Mouse (Mus musculus) urinary bladder, postnatal 14 days (tissue): Measurements from ENCODE around the gene Klre1.

Experiments used
- DNase-seq: peaks from one replicate; pipeline ENCODE4 v3.0.0; 2021; ENCODE audit warnings: low spot score

The Klre1 gene

DNA sequence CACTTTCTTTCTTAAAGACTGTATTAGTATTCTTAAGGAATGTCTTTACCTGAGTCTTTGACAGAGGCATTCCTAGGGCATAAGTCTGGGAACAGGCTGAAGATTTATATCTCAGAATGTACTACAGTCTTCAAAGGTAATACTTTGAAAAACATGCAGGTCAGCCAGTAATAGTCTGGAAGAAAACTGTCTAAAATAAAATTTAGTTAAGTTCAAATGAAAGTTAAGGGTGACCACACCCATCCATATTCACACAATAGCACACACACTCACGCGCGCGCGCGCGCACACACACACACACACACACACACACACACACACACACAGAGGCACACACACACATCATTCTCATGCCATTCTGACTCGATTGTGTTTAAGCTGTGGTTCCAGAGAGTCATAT is at the start of gene Klre1:
Gene Klre1, plus strand, starts transcription at position 301 of the 400 bp plus-strand sequence.
- DNase-seq: no peak

DNA sequence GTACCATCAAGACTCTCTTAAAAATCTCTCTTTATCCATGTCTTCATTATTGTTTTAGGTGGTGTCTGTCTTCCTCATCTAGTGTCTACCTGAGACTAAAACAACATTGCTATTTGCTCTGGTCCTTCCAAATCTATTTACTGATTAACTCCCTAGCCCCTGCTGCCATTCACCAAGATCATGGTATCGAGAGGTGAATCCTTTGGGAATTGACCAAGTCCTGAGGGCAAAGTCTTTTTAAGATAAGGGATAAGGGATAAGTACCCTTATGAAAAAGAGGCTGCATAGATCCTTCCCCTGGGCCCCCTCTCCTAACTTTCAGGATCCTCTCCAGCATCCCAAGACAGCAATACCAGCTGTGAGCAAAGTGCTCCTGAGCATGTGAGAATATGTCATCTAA is 48.1 kb upstream of the Klre1 start:
- DNase-seq: no peak

DNA sequence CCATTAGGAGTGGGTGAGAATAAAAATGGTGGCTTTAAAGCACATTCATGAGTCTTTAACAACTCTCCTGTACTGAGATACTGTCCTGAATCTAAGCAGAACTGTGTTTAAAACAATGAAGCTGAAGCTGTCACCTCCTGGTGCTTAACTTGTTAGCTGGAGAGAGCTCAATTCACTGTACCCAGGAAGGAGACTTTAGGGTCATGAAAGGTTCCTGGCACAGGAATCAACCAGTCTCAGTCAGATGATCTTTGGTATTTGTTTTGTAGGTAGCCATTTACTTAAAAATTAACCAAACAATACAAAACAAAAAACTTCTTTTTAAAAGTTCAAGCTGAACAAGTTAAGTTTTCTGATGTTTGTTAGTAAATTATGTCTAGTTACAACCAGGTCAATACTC is 47.4 kb upstream of the Klre1 start:
- DNase-seq: no peak

DNA sequence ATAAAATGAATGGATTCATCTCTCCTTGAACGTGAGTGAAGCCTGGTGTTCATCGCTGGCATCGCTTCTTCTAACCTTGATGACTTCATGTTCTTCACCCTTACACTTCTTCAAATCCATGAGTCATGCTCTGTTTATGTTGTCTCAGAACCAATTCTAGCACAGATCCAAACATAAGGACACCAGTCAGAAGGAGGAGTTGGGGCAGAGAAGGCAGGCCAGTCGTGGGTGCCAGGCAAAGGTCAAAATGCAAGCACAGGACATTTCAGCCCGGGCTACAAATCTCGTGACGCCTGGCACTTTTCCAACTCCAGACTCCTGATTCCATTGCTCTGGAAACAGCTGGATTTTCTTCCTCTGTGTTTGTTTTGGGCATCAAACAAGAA is 45.2 kb upstream of the Klre1 start:
- DNase-seq: peak; percentile 67

DNA sequence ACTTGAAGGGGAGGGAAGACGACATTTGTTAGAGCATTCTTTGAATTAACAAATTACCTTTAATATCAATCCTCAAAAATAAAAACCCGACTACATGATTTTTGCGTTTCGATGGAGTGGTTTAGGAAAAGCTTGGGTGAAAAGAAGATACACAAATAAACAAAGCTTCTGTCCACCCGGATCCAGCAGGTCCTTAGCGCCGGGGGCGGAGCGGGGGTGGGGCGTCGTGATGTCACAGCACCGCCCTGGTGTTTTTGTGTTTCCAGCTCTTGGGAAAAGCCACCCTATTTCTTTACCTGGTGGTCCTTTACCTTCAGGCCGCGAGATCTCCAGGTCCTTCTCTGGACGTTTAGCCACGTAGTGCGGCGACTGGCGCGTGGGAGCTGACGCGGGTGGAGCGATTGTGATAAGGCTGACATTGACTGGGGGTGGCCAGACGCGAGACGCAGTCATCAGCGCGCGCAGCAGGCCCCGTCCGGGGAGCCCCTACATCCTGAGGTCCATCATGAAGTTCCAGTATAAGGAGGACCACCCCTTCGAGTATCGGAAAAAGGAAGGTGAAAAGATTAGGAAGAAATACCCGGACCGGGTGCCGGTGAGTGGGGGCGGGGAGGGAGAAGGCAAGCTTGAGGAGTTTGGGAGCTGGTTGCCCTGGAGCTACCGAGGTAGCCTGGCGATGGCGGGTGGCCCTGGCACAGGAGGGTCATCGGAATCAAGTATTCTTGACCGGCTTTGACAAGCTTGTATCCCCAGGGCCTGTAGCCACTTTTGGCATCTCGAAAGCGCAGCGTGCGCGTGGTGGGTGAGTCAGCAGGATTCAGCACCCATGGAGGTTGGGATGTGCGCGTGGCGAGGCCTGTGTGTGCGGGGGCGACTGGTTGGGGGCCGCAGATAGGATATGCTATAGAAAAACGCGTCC is 44.5 kb upstream of the Klre1 start, which contains the start of gene Gabarapl1:
Gene Gabarapl1, plus strand, starts transcription at position 219 of the 919 bp plus-strand sequence.
- DNase-seq: peak; percentile 82

DNA sequence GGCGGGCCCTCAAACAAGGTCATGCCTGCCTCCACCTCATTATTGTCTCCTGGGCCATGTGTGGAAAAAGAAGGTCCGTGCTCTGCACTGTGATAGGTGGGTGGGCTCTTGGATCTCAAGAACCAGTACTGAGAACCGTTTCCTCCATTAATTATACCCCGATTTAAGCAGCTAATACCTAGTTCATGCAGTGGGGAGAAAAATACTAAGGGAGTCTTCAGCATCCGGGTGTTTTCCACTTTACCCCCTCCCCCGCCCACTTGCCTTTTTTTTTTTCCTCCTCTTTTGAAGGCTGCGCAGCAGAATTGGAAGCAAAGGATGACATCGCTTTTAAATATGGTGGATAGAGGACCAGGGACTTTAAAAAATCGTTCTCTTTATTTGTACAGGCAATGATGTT is 43.6 kb upstream of the Klre1 start:
- DNase-seq: no peak

DNA sequence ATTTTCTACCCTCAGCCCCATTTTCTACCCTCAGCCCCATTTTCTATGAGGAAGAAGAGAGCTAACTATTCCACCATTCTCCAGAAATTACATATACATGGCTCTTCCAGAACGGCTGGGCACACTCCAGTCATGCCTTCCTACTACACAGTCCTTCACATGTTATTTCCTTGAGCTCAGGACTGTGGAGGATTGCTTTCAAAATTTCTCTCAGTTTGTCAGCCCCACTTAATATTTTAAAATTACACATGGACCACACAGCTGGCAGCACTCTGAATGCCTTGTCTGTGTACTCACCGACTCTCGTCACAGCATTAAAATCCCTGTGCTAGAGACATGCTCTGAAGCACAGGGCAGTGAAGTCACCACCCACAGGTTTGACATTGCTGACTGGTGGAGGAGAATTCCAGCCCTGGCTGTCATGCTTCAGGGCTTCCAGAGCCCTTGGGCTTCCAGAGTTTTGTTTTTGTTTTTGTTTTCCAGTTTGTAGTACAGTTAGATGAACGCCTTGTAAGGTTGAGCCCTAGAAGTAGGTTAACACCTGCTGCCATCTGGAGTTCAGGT is 43.0 kb upstream of the Klre1 start:
- DNase-seq: no peak

DNA sequence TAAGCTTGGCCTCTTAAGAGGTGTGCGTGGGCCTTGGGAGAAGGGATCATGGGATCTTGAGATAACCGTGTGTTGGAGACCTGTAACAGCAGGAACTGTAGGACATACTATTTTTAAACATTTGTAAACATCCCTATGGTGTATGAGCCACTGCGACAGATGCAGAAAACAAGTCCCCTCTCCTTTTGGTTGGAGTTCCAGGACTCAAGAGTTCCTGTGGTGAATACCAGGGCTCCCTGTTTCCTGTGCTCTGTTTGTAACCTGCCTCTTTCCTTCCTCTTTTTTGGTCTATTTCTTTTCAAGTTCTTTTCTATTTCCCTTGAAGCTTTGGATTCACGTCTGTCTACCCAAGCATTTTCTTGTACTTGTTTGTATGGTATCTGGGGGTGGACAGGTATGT is 42.0 kb upstream of the Klre1 start:
- no peak for DNase-seq

DNA sequence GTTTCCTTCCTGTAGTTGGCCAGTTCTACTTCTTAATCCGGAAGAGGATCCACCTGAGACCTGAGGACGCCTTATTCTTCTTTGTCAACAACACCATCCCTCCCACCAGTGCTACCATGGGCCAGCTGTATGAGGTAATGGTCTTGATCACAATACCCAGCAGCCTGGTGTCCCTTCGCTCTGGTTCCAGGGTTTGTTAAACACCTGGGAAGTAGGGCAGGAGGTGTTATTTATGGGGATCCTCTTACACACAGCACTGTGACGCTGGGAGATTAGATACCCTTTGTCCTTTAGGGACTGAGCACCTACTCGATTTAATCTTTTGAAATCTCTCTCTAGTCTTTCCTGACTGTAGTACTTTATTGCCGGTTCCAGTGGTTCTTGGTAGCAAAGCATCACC is 39.1 kb upstream of the Klre1 start:
- no peak for DNase-seq

DNA sequence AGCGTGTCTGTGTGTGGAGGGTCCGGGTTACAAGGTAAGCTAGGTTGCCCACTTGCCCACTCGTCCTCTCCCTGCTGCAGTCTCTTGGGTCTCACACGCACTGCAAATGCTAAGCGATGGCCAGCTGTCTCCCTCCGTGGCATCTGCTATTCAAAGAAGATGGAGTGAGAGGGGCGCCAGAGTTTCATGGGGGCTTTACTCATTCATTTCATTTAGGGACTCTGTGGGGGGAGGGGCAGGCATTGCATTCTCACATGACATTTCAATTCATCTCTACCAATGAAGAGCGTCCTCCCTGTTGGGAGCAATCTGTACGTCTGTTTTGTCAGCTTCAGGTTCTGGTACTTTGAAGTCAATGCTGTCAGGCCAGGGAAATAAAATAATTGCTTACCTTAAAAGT is 35.8 kb upstream of the Klre1 start:
- no peak for DNase-seq

DNA sequence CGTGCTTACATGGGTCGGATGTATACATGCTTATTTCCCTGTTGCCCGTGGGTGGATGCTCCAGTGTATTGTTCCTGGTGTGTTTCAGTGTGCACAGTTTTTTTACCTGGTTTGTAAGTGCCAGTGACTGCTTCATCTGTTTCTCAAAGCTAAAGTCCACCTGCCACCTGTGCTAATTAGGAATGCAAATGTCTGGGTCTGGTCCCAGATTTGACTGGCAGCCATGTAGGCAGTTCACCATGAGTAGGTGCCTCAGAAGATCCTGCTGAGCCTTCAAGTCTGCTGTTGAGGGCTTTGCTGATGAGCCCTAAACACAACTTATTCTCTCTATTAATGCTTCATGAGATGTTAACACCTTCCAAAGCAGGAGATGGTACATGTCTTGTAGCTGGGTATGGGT is 35.2 kb upstream of the Klre1 start:
- no peak for DNase-seq

DNA sequence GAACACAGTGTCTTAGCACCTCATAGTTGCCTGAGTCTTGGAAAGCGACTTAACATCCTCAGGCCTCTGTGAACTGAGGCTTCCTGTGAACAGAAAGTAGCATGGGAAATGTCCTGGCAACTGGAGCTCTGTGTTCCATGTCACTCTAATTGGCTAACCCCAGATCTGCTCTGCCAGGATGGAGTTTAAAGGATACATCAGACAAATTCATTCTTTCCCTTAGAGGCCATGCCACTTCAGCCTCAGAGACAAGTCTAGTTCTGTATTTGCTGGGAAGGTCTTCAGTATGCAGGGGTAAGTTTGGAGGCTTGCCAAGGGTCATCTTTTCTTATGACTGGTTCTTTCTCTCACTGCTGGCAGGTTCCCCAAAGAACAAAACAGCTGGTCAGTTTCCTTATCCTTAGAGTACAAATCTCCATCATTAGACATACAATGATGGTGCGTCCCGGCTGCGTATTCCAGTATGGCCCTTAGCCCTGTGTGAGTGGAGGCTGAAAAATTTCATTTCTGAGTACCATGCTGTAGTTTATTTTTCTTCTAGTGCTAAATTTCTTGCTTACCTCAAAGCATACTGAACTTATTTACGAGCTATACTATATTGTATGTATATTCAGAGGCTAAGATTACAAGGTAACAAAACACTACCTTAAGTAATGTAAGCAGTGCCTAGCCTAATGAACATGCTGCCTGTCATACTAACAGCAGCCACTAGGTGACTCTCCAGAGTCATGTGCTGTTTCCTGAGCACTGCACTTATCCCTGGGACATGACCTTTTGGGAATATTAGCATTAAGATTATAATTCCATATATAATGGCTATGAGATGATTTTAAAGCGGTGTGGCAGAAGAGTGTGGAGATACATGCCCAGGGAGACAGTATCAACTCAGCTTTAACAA is 33.7 kb upstream of the Klre1 start:
- DNase-seq: peak; percentile 69

DNA sequence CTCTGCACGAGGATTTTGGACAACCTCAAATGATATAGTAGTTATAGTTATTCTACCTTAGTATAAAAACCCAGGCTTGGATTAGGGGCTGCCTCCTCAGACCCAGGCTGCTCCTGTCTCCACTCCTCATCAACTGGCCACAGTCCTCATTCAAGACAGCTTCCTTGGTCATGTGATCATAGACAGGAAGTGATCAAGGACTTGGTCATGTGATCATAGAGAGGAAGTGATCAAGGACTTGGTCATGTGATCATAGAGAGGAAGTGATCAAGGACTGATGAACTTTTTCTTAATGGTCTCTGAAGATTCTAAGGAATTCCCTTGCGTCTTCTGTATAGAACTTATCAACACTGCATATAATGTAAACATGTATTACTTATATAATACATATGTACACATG is 30.4 kb upstream of the Klre1 start:
- no peak for DNase-seq

DNA sequence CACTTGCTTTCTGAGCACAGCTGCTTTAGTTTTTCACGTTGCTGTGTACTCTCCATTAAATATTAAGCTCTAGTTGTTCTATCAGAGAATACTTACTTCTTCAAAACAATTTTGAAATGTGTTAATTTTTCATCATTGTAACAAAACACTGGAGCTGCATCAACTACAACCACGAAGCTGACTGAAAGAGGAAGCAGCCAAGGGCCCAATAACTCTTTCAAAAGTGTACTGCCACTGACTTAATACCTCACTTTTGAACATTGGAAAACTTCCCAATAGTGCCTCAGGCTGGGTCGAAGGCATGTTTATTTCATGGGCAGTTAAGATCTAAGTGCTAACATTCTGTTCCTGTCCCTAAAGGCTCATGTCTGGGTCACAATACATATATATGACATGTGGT is 29.7 kb upstream of the Klre1 start:
- DNase-seq: no peak

DNA sequence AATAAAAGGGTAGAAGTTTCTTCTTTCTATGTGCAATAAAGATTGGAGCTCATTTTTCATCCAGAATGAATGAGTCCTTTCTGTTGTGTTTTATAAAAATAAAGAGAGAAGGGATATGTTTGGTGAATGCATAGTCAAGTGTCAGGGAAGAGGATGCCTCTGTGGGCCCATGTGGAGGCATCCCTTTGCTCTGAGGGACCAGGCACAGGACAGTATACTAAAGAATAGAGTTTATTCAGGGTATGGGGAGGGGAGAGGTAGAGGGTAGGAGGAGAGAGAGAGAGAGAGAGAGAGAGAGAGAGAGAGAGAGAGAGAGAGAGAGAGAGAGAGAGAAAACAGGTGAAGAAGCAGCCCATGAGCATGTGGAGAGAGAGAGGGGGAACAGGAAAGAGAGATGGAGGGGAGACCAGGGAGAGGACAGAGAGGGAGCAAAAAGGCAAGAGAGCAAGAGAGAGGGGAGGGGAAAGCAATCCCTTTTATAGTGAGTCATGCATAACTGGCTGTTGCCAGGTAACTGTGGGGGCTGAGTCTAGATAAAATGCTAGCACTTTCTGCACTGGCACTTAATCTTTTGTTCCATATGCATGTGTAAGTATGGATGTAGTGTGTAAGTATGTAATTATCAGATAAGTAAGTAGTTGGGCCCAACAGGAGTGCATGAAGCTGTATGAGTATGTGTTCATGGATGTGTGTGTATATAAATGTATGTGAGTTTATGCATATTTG is 20.2 kb upstream of the Klre1 start:
- no peak for DNase-seq

DNA sequence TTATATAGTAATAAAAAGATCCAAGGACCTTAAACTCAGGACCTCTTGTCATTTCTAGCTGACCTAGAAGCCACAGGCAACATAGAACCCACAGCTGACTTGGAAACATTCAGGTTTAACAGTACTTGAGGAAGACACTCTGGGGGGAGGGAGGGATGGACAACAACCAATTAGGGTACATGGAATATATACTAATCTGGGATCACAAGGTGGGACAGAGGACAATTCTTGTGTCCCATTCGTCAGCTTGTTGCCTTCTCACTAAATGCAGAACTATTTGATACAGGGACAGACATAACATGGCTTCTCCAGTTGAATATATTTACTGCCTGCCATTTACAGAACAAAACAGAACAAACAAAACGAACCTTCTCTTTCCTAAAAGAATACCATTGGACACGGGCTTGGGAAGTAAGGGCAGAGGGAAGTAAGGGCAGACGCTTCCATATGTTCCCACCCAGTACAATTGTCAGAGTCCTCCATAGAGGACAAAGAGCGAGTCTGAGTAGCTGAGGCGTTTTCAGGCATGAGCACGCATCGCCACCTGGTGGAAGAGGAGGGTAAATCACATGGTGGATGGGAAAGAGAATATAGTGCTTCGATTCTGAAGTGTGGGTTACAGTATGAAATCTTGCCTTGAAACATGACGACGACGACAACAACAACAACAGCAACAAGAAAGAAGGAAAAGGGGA is 18.6 kb upstream of the Klre1 start:
- peak; percentile 69 for DNase-seq

DNA sequence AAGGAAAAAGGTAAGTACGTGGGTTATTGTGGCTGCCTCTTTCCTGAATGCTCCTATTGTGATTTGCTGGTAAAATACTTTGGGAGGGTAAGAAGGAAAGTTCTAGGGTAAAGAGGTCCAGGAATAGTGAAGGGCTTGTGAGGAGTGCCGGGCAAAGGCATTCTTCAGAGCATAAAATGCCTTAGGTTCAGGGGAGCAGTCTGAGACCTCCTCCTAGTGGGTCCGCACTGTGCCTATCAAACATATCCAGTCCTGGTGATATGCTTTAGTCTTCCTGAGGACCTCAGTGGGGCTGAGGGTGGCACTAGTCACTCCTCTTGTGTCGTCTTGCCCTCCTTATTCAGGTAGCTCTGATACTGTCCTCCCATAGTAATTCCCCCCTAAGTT is 18.1 kb upstream of the Klre1 start:
- no peak for DNase-seq

DNA sequence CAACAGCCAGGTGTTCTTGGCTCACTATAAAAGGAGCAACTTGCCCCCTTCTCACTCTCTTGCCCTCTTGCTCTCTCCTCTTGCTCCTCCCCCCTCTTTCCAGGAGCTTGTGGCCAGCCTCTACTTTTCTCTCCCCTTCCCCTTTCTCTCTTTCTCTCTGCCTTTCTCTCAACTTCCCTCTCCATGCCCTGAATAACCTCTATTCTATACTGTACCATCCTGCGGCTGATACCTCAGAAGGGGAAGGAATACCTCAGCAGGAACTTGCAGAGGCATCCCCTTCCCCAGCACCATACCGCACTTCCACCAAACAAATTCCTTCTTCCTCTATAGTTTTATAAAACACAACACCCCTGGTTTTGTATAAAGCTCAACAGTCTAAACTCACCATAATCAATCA is 12.4 kb upstream of the Klre1 start:
- DNase-seq: no peak

DNA sequence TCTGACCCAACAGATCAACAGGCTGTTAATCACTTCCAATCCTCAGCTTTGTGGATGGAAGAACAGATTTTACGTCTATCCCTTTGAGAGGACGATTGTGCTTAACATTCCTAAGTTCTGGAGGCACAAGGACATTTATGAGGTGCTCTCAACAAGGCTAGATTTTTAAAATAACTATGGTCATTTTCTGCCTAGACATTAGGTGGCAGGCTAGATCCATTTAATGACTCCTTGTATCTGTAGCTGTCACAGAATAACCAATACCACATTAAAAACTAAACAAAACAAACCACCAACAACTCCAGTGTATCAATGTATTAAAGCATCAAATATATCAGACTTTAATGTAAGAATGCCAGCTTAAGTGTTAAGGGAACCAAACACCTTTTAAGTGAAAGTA is 2.4 kb upstream of the Klre1 start:
- DNase-seq: no peak

DNA sequence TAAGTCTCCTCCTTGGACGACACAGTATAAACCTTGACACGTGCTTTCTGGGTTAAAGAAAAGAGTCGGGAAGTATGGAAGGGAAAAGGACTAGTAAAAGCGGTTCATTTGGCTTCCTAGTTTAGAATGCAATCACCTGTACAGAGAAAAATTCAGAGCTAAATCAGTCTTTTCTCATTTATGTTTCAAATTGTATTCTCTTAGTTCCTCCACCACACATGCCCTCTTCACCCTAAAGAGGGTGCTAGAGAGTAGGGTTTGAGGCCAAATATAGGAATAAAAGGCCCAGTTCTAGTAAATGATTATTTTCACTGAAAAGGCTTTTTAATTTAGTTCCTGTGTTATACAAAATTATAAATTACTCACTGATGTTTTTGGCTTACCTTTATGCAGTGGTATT is 3.6 kb downstream of the Klre1 start:
- DNase-seq: no peak

DNA sequence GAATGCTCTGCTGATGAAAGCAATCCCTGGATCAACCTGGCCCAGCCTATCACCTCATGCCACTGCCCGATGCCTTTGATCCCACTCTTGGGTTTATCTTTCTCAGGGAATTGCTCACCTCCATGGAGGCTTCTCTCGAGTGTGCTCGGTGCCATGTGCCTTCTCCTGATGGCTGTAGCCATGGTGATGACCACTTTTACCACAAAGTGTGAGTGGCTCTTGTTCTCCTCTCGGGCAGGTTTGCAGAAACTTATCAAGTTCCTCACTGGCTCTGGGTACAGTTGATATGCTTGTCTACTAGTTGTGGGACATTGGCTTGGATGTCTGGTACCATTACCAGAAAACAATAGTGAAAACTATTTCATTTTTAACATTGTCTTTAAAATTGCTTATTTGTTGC is 4.2 kb downstream of the Klre1 start:
- DNase-seq: no peak
